Mouse (Mus musculus) adrenal gland, adult 18-20 months (tissue): ENCODE results near the gene Pja2. TPM values are rescaled to one million over a fixed set of nuclear protein-coding genes. Genes with fewer than 3 reads are reported as not detected.
"Not testable (repeated sequence)": the region's sequence is repeated elsewhere in the genome, so short reads cannot be mapped to it uniquely, and the experiment has no call there.

Source experiments
- DNase-seq, 2 experiments: peaks; one replicate each; pipeline ENCODE4 v3.0.0; 2021 to 2022; ENCODE audit warnings: low spot score in 2 of 2
- long read RNA-seq, 2 experiments: library from polyadenylated mRNA; stranded (forward); transcript quantifications; one replicate each; pipeline ENCODE4 v2.0.0; 2021
- total RNA-seq, 2 experiments: library from RNA; stranded (reverse); gene quantifications; 1 replicate in 1 of 2; 2 replicates in 1 of 2; pipeline ENCODE4 v1.2.3; 2021

Pja2 gene
- total RNA-seq, result 10 to 100 TPM; 71.3 to 73.3 TPM
- long read RNA-seq, experiment 1, full-length matches to known transcripts, result 70 of 77 reads
- long read RNA-seq, experiment 1, partial matches to known transcripts, result 2 of 77 reads
- long read RNA-seq, experiment 1, other reads (novel, unspliced or antisense), result 5 of 77 reads
- long read RNA-seq, experiment 2, full-length matches to known transcripts, result 246 of 269 reads
- long read RNA-seq, experiment 2, partial matches to known transcripts, result 15 of 269 reads
- long read RNA-seq, experiment 2, other reads (novel, unspliced or antisense), result 8 of 269 reads

GRCm38 (mm10) chr17:64331898-64332769, at the start of gene Pja2:
Gene Pja2 (minus strand): TSS chr17:64331916.
- DNase-seq, result peak; percentile 98 to 99

- DNase-seq, result peak; percentile 73 to 76
Measured at GRCm38 (mm10) chr17:64375327-64375726, 43.6 kb upstream of the Pja2 start.

DNA sequence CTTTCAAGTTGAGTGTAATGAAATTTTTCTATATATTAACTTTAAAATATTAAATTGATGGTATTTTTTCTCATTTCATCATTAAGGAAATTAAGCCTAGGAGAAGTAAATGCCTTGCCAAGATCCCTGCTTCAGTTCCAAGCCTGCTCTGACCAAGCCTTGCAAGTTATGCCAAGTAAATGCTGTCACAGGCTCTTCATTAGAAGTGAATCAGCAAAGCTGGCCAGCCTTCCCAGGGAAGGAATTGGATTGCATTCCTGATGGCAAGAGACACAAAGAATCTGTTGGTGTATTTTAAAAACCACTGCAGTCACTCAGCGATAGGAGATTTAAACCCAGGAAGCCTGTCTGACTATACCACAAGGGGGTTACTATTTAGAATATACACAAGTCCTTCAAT, 32.0 kb upstream of the Pja2 start:
- DNase-seq, result peak in 1 of 2 experiments; percentile 7

GRCm38 (mm10) chr17:64362570-64362969, 30.9 kb upstream of the Pja2 start:
- DNase-seq, result no peak

GRCm38 (mm10) chr17:64361911-64362425, 30.3 kb upstream of the Pja2 start:
- DNase-seq, result no peak

DNA sequence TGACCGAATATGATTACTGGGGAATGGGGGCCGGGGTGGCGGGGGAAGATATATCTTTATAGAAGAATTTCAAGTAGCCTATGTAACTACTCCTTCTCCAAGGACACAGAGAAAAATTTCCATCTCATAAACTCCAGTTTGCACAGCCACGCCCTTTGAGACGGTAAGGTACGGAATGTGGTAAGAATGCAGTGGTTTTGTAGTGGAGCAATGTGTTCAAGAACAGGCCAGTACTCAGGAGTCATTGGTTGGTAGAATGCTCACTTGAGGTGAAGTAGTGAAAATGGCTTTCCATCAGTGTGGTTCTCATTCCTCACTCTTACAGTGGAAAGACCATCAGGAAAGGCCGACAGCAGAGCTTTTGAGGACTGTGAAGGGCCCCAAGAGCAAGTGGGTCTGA, 22.2 kb upstream of the Pja2 start:
- DNase-seq, result no peak

DNA sequence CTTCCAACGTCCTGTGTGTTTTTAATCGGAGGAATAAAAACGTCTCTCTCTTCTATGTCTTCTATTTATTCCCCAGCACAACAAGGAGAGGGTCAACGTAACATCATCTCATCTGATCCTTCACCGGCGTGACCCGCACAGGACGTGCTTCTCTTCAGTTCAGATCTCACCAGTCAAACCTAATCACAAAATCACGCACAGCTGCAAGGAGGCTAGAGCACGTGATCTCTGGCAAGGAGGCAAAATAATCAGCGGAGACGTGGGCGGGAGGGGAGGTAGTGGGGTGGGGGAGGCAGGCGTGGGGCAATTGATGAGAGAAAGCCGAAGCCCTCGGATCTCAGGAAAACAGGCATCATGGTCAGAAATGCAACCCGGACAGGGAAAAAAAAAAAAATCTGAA, 14.4 kb upstream of the Pja2 start:
- DNase-seq, result no peak

- no peak for DNase-seq
Measured at GRCm38 (mm10) chr17:64344576-64345172, 13.0 kb upstream of the Pja2 start.

DNA sequence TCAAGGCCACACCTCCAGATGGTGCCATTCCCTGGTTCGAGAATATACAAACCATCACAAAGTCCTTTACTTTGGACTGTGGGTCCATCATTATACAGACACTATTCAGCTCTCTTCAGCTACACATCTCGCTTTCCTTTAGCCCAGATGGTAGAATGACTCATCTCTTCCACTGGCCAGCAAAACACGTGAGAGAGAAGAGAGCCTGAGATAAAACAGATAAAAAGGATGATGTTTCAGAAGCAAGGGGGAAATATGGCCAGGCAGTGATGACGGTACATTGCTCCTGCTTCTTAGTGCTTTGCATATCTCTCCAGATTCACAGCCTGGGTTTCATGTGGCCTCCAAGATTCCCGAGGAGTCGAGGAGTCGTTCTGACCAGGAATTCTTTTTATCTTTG, 10.0 kb upstream of the Pja2 start:
- DNase-seq, result peak in 1 of 2 experiments; percentile 10

DNA sequence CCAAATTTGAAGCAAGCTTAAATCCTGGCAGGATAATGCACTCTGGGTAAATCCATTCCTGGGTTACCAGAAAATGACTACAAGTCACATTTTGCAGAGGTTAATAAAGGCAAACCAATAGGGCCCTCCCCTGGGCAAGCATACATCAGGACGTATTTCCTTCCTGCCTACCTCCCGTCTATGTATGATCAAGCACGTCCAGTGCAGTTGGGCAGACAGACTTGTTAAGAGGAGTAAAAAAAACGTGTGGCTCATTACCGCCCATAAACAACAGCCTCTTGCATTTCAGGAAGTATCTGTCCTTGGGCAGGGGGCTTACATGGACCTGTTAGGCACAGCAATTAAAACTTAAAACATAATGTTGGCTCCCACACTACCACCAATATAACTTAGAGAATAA, 8.0 kb upstream of the Pja2 start:
- DNase-seq, result no peak

- DNase-seq, result no peak
Measured at GRCm38 (mm10) chr17:64337220-64337619, 5.5 kb upstream of the Pja2 start.

DNA sequence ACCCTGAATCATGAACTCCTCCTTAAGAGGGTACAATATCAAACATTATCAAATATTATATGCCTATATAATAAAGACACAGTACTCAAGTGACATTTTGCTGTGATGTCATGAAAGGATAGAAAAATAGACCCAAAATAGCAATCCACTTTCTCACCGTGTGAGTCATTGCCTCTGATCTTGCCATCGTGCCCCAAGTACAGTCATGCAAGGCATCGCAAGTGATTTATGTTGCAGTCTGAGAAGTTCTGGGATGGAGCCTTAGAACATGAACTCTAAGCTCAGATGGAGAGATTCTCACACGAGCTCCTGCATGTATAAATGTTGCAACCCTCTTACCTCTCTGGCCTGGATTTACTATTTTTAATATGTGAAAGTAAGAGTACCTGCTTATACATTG, 2.2 kb upstream of the Pja2 start:
- no peak for DNase-seq

GRCm38 (mm10) chr17:64332770-64333096, 1.0 kb upstream of the Pja2 start:
- no peak for DNase-seq

- no peak for DNase-seq
Measured at GRCm38 (mm10) chr17:64331291-64331897, 322 bp downstream of the Pja2 start.

GRCm38 (mm10) chr17:64330885-64331284, 831 bp downstream of the Pja2 start:
- DNase-seq, result no peak

- no peak for DNase-seq
Measured at GRCm38 (mm10) chr17:64324556-64324955, 7.2 kb downstream of the Pja2 start.

- DNase-seq, result no peak
Measured at GRCm38 (mm10) chr17:64315428-64315827, 16.3 kb downstream of the Pja2 start.

DNA sequence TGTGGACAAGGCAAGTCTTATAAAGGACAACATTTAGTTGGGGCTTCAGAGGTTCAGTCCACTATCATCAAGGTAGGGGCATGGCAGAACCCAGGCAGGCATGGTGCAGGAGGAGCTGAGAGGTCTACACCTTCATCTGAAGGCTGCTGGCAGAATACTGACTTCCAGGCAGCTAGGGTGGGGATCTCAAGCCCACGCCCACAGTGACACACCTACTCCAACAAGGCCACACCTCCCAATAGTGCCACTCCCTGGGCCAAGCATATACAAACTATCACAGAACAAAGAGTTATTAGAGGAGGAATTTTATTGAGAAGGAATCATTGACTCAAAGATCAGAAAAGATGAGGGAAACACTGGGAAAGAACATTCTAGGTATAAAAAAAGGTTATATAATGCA, 17.2 kb downstream of the Pja2 start:
- DNase-seq, result not testable (repeated sequence)

DNA sequence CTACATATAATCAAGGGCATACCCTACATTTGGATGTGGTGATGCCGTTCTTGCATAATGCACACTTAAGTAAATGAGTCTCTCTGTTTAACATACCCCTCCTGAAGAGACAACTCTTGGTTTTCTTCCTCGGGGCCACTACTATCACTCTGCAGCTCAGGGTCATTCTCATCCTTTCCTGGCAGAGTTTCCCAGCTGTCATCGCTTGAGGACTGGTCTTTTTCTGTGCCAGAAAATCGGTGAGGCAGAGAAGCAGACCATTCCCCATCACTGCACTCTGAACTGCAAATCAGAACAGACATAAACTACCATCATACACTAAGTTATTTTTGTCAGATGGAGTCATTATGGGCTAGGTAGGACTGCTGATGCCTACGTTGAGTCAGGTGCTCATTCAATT, 34.1 kb downstream of the Pja2 start:
- DNase-seq, result no peak

- no peak for DNase-seq
Measured at GRCm38 (mm10) chr17:64292740-64293139, 39.0 kb downstream of the Pja2 start.

- DNase-seq, result no peak
Measured at GRCm38 (mm10) chr17:64289684-64290083, 42.0 kb downstream of the Pja2 start.
